Mouse (Mus musculus): Measurements from ENCODE around the gene Prc1. TPM values are rescaled to one million over a fixed set of nuclear protein-coding genes. Genes with fewer than 3 reads are reported as not detected.

The Prc1 gene
- polyA plus RNA-seq, 1 experiment from 2014 or later: 114 TPM

DNA sequence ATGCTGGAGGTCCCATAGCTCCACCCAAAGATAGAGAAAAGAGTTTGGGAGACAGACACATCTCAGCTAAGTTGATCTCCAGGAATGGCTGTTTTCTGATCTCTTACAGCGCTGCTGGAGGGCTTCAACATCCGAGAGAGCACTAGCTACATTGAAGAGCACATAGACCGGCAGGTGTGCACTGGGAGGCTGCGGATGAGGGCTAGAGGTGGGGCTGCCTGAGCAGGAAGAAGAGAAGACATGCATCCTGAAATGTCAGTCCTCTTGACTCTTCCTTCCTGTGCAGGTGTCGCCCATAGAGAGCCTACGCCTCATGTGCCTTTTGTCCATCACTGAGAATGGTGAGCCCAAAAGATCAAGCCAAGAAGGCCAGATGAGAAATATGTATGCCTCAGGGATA lies 8.5 kb upstream of the Prc1 start:
- Histone ChIP-seq H3K36me3 (peaks cover 75% of the 10 kb centered on the region), H3K4me2 (no peak overlapping the region), H3K9me3 (replicated peaks) (no peaks in the 10 kb centered on the region), H3K9ac (no peak overlapping the region), H3K4me1 (replicated peaks) (peaks cover 18% of the 10 kb centered on the region), H3K27ac (no peak overlapping the region), H3K27me3 (no peaks in the 10 kb centered on the region), H3K4me3 (replicated peaks) (no peak overlapping the region)
- WGBS (ENCODE audit: insufficient replicate concordance): 92% methylated on average over 6 of the region's 6 CpGs
- DNase-seq (no peak), ATAC-seq (ENCODE audit: low read depth) (no peak)

GRCm38 (mm10) chr7:80287736-80288135 lies 6.5 kb upstream of the Prc1 start:
- Histone ChIP-seq H3K9ac (no peak overlapping the region), H3K9me3 (replicated peaks) (no peaks in the 10 kb centered on the region), H3K4me3 (replicated peaks) (no peak overlapping the region), H3K4me1 (replicated peaks) (peaks cover 26% of the 10 kb centered on the region), H3K36me3 (peaks cover 73% of the 10 kb centered on the region), H3K4me2 (no peak overlapping the region), H3K27me3 (no peaks in the 10 kb centered on the region), H3K27ac (no peak overlapping the region)
- DNase-seq (no peak), ATAC-seq (ENCODE audit: low read depth) (no peak)
- 80% methylated on average over 10 of the region's 10 CpGs for WGBS (ENCODE audit: insufficient replicate concordance)

- Histone ChIP-seq H3K9me3 (replicated peaks) (no peaks in the 10 kb centered on the region), H3K4me2 (peak overlapping the region; percentile 73), H3K36me3 (peaks cover 50% of the 10 kb centered on the region), H3K4me3 (replicated peaks) (peak overlapping the region; percentile 91), H3K4me1 (replicated peaks) (peaks cover 64% of the 10 kb centered on the region), H3K9ac (peak overlapping the region; percentile 98), H3K27ac (peak overlapping the region; percentile 93), H3K27me3 (no peaks in the 10 kb centered on the region)
- DNase-seq (no peak), ATAC-seq (ENCODE audit: low read depth) (peak; percentile 38; the same call in 1 of the 2 replicates)
- WGBS (ENCODE audit: insufficient replicate concordance): 7% methylated on average over 37 of the region's 37 CpGs
These were observed 756 bp downstream of the Prc1 start for GRCm38 (mm10) chr7:80294764-80295648.

GRCm38 (mm10) chr7:80296462-80296861 lies 2.2 kb downstream of the Prc1 start:
- Histone ChIP-seq H3K36me3 (peaks cover 54% of the 10 kb centered on the region), H3K4me3 (replicated peaks) (peak overlapping the region; percentile 91)
- no peak for ATAC-seq (ENCODE audit: low read depth)

GRCm38 (mm10) chr7:80297041-80297440 lies 2.8 kb downstream of the Prc1 start:
- 86% methylated on average over 3 of the region's 3 CpGs for WGBS (ENCODE audit: insufficient replicate concordance)
- H3K4me1 ChIP-seq (replicated peaks): peaks cover 65% of the 10 kb centered on the region
- peak overlapping the region; percentile 91 for H3K4me3 ChIP-seq (replicated peaks)
- no peaks in the 10 kb centered on the region for H3K9me3 ChIP-seq (replicated peaks)
- H3K27ac ChIP-seq: no peak overlapping the region
- no peak for ATAC-seq (ENCODE audit: low read depth)
- no peaks in the 10 kb centered on the region for H3K27me3 ChIP-seq
- peaks cover 59% of the 10 kb centered on the region for H3K36me3 ChIP-seq
- peak overlapping the region; percentile 73 for H3K4me2 ChIP-seq
- peak overlapping the region; percentile 98 for H3K9ac ChIP-seq
- no peak for DNase-seq

More at GRCm38 (mm10) chr7:80296462-80296861, 2.2 kb downstream of the Prc1 start:
- peak overlapping the region; percentile 73 for H3K4me2 ChIP-seq
- H3K27ac ChIP-seq: no peak overlapping the region
- H3K9me3 ChIP-seq (replicated peaks): no peaks in the 10 kb centered on the region
- peaks cover 65% of the 10 kb centered on the region for H3K4me1 ChIP-seq (replicated peaks)
- WGBS (ENCODE audit: insufficient replicate concordance): 85% methylated on average over 6 of the region's 6 CpGs
- no peak for DNase-seq
- H3K27me3 ChIP-seq: no peaks in the 10 kb centered on the region
- peak overlapping the region; percentile 98 for H3K9ac ChIP-seq

DNA sequence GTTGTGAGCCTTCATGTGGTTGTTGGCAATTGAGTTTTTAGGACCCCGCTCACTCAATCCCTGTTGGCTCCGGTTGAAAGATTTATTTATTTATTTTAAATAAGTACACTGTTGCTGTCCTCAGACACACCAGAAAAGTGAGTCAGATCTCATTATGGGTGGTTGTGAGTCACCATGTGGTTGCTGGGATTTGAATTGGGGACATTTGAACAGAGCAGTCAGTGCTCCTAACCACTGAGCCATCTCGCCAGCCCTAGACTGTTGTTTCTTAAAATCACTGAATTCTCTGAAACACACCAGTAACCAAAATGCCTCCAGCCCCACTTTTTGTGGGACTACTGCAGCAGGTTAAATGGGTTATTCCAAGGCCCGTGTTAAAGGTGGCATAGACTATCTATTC lies 4.5 kb downstream of the Prc1 start:
- no peaks in the 10 kb centered on the region for H3K27me3 ChIP-seq
- WGBS (ENCODE audit: insufficient replicate concordance): 91% methylated on average over 4 of the region's 4 CpGs
- H3K27ac ChIP-seq: no peak overlapping the region
- H3K4me1 ChIP-seq (replicated peaks): peaks cover 48% of the 10 kb centered on the region
- DNase-seq: no peak
- no peak for ATAC-seq (ENCODE audit: low read depth)
- no peak overlapping the region; the same call in 1 of the 2 replicates for H3K4me3 ChIP-seq (replicated peaks)
- H3K36me3 ChIP-seq: peaks cover 74% of the 10 kb centered on the region
- no peak overlapping the region for H3K4me2 ChIP-seq
- no peak overlapping the region for H3K9ac ChIP-seq
- H3K9me3 ChIP-seq (replicated peaks): no peaks in the 10 kb centered on the region

DNA sequence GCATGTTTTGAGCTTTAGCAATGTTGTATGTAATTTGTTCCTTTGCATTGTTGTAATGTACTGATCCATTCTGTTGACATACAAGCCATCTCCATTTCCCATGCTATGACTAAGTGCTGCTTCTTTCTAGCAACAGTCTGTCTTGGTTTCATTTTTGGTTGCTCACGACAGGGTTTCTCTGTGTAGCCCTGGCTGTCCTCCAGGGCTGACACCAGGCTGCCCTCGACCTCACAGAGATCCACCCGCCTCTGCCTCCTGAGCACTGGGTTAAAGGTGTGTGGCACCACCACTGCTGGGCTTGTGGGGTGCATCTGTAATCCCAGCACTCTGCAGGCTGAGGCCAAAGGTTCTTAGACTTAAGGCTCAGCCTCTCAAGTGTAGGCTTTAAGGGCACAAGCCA lies 5.3 kb downstream of the Prc1 start:
- WGBS (ENCODE audit: insufficient replicate concordance): 87% methylated on average over 3 of the region's 3 CpGs
- no peak overlapping the region for H3K27ac ChIP-seq
- DNase-seq (no peak), ATAC-seq (ENCODE audit: low read depth) (no peak)
- no peak overlapping the region for H3K4me2 ChIP-seq
- H3K9ac ChIP-seq: no peak overlapping the region
- H3K9me3 ChIP-seq (replicated peaks): no peaks in the 10 kb centered on the region
- H3K27me3 ChIP-seq: no peaks in the 10 kb centered on the region
- no peak overlapping the region for H3K4me3 ChIP-seq (replicated peaks)
- peaks cover 47% of the 10 kb centered on the region for H3K4me1 ChIP-seq (replicated peaks)
- peaks cover 83% of the 10 kb centered on the region for H3K36me3 ChIP-seq

DNA sequence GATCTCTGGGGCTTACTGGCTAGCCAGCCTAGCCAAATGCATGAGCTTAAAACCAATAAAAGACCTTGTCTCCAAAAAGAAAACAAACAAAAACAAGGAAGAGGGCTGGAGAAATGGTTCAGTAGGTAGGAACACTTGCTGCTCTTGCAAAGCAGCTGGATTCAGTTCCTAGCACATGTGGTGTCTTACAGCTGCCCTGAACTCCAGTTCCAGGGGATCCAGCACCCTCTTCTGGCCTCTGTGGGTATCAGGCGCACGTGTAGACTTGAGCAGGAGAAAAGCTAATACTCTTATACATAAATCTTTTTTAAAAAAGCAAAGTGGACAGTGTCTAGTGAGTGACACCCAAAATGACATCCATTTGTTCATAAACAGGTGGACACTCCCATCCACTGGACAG lies 7.3 kb downstream of the Prc1 start:
- WGBS (ENCODE audit: insufficient replicate concordance): 84% methylated on average over 2 of the region's 2 CpGs
- ATAC-seq (ENCODE audit: low read depth): no peak
- H3K9me3 ChIP-seq (replicated peaks): no peaks in the 10 kb centered on the region
- DNase-seq: no peak
- no peak overlapping the region for H3K9ac ChIP-seq
- no peak overlapping the region for H3K4me2 ChIP-seq
- peaks cover 35% of the 10 kb centered on the region for H3K4me1 ChIP-seq (replicated peaks)
- no peak overlapping the region for H3K4me3 ChIP-seq (replicated peaks)
- H3K27ac ChIP-seq: no peak overlapping the region
- peaks cover 98% of the 10 kb centered on the region for H3K36me3 ChIP-seq
- no peaks in the 10 kb centered on the region for H3K27me3 ChIP-seq

DNA sequence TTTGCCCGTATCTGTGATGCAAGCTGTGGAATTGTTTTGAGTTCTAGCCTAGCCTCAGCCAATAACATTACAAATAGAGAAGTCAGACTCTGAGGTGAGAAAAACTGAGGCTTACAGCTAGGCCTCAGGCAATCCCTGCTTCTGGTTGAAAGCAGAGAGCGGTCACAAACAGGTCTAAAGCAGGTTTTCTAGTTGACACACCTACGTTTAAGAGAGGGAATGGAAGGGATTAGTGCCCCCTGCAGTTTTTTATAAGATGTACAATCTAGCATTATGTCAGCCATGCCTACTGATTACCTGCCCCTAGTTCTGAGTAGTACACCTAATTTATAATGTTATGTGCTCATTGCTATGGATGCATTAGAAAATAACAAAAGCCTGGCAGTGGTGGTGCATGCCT lies 13.5 kb downstream of the Prc1 start:
- Histone ChIP-seq H3K9ac (no peak overlapping the region), H3K9me3 (replicated peaks) (no peaks in the 10 kb centered on the region), H3K27me3 (no peaks in the 10 kb centered on the region), H3K4me2 (no peak overlapping the region), H3K27ac (no peak overlapping the region), H3K4me1 (replicated peaks) (no peaks in the 10 kb centered on the region), H3K4me3 (replicated peaks) (no peak overlapping the region), H3K36me3 (peaks cover 99% of the 10 kb centered on the region)
- no peak for ATAC-seq (ENCODE audit: low read depth)
- DNase-seq: no peak
- WGBS (ENCODE audit: insufficient replicate concordance): 86% methylated on average over 3 of the region's 3 CpGs

GRCm38 (mm10) chr7:80310771-80311170 lies 16.5 kb downstream of the Prc1 start:
- H3K4me1 ChIP-seq (replicated peaks): no peaks in the 10 kb centered on the region
- WGBS (ENCODE audit: insufficient replicate concordance): 85% methylated on average over 7 of the region's 7 CpGs
- no peaks in the 10 kb centered on the region for H3K27me3 ChIP-seq
- ATAC-seq (ENCODE audit: low read depth) (no peak), DNase-seq (no peak)
- H3K4me3 ChIP-seq (replicated peaks): no peak overlapping the region
- no peak overlapping the region for H3K4me2 ChIP-seq
- no peaks in the 10 kb centered on the region for H3K9me3 ChIP-seq (replicated peaks)
- peaks cover 99% of the 10 kb centered on the region for H3K36me3 ChIP-seq
- no peak overlapping the region for H3K9ac ChIP-seq
- H3K27ac ChIP-seq: no peak overlapping the region

- H3K27ac ChIP-seq: no peak overlapping the region
- no peaks in the 10 kb centered on the region; the same call in 1 of the 2 replicates for H3K4me1 ChIP-seq (replicated peaks)
- H3K27me3 ChIP-seq: no peaks in the 10 kb centered on the region
- 72% methylated on average over 2 of the region's 2 CpGs for WGBS (ENCODE audit: insufficient replicate concordance)
- H3K9ac ChIP-seq: no peak overlapping the region
- DNase-seq: no peak
- H3K4me2 ChIP-seq: no peak overlapping the region
- no peak overlapping the region for H3K4me3 ChIP-seq (replicated peaks)
- H3K36me3 ChIP-seq: peaks cover 94% of the 10 kb centered on the region
- ATAC-seq (ENCODE audit: low read depth): no peak
- H3K9me3 ChIP-seq (replicated peaks): no peaks in the 10 kb centered on the region
These were observed 21.5 kb downstream of the Prc1 start for GRCm38 (mm10) chr7:80315733-80316132.

Measured in liver, embryonic 13.5 days (tissue).